Comparison of ENCODE assay signal across 8 mouse cellular contexts in the genomic region with DNA sequence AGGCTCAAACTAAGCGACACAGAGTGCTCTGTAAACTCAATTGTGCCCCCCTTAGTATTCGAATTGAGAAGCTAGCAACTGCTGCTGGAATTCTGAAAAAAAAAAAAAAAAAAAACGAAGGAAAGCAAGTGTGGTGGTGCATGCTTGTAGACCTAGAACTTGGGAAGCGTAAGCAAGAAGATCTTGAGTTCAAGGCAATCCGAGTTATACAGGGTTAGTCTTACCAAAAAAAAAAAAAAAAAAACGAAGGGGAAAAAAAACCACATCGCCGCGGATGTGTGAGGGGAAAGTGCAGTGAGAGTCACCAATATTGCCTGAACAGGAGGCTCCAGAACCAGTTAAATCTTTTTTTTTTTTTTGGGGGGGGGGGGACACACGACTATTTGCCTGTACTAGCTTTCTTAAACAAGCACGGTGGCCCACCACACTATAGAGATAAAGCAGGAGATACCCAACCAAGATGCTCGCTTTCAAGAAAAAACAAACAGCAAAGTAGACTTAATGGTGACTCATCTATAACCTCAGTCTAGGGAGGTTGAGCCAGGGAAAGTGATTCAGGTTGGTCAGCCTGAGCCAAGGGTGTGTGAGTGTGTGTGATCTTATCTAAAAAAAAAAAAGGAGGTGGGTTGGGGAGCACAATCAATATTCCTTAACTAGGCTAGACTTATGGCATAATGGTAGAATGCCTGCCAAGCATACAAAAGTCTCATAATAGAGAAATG. TPM values are rescaled to one million over a fixed set of nuclear protein-coding genes. Genes with fewer than 3 reads are reported as not detected.
A peak's percentile ranks its signal among the peaks of the same experiment; 100 is the strongest.
DNase-seq lines count a peak whose midpoint lies in the region; ATAC-seq and TF ChIP-seq lines count a peak whose summit lies in the region.

A gene (minus strand): TSS at position 32 of the 722 bp plus-strand sequence.

- peak within 1 kb of the TSS; percentile 70 for H3K4me3 ChIP-seq in heart, embryonic 13.5 days
- H3K4me3 ChIP-seq in ES-Bruce4 (ENCODE audit: low read depth, low read length) = peak within 1 kb of the TSS; percentile 85
- peak within 1 kb of the TSS; percentile 71 for H3K4me3 ChIP-seq in embryonic facial prominence, embryonic 13.5 days
- H3K4me3 ChIP-seq in intestine, embryonic 14.5 days (ENCODE audit: low read depth, low read length) = peak within 1 kb of the TSS; percentile 74

- TF ChIP-seq POLR2A in ES-Bruce4 (IDR thresholded peaks at IDR 0.05; ENCODE audit: insufficient read depth, low read length) = no peak

- TF ChIP-seq EP300 in ES-Bruce4 (IDR thresholded peaks at IDR 0.05; ENCODE audit: insufficient read depth, low read depth, low read length) = no peak

- H3K4me2 ChIP-seq in heart, embryonic 13.5 days = peak within 1 kb of the TSS; percentile 97
- peak within 1 kb of the TSS; percentile 94 for H3K4me2 ChIP-seq in embryonic facial prominence, embryonic 13.5 days
- peak within 1 kb of the TSS; percentile 74 for H3K4me2 ChIP-seq in intestine, embryonic 14.5 days (ENCODE audit: low read length)

- H3K36me3 ChIP-seq in heart, embryonic 13.5 days = peaks cover 42% of the 10 kb centered on the region
- H3K36me3 ChIP-seq in ES-Bruce4 (ENCODE audit: control insufficient read depth, insufficient read depth, low read length, poor library complexity, severe bottlenecking) = peaks cover 23% of the 10 kb centered on the region
- peaks cover 16% of the 10 kb centered on the region for H3K36me3 ChIP-seq in embryonic facial prominence, embryonic 13.5 days
- H3K36me3 ChIP-seq in intestine, embryonic 14.5 days (ENCODE audit: control insufficient read depth, insufficient read depth, low read length) = peaks cover 38% of the 10 kb centered on the region

- DNase-seq in heart, adult 9 months (ENCODE audit: low spot score in 2 of 2) = no peak
- peak; percentile 54 for DNase-seq in intestine, embryonic 14.5 days (ENCODE audit: low spot score)
- DNase-seq in naive thymus-derived CD4-positive, alpha-beta T cell, adult 2 months (ENCODE audit: low read depth) = peak; percentile 29
- no peak for DNase-seq in layer of hippocampus, adult 9-10 months (ENCODE audit: low spot score)
- DNase-seq in T-cell, adult 2 months (ENCODE audit: low spot score) = no peak

- peaks cover 16% of the 10 kb centered on the region for H3K4me1 ChIP-seq in heart, embryonic 13.5 days
- no peaks in the 10 kb centered on the region for H3K4me1 ChIP-seq in ES-Bruce4 (ENCODE audit: control insufficient read depth, insufficient read depth, low read length)
- H3K4me1 ChIP-seq in embryonic facial prominence, embryonic 13.5 days = peaks cover 12% of the 10 kb centered on the region
- peaks cover 14% of the 10 kb centered on the region; the same call in 1 of the 2 replicates for H3K4me1 ChIP-seq in intestine, embryonic 14.5 days (replicated peaks; ENCODE audit: control insufficient read depth, insufficient read depth, low read length)

- no peak for ATAC-seq in heart, embryonic 13.5 days (ENCODE audit: extremely low read depth, insufficient number of reproducible peaks, low FRiP score, low TSS enrichment)
- peak; percentile 2; the same call in 1 of the 2 replicates for ATAC-seq in embryonic facial prominence, embryonic 13.5 days (ENCODE audit: insufficient number of reproducible peaks, insufficient read depth, low FRiP score, low TSS enrichment, low read depth)
- ATAC-seq in intestine, embryonic 14.5 days (replicated peaks; ENCODE audit: low FRiP score, low TSS enrichment, low read depth) = peak; percentile 7; the same call in 1 of the 2 replicates

- peak within 1 kb of the TSS; percentile 87 for H3K27ac ChIP-seq in heart, embryonic 13.5 days (replicated peaks)
- peak within 1 kb of the TSS; percentile 89 for H3K27ac ChIP-seq in ES-Bruce4 (ENCODE audit: insufficient read depth, low read length)
- peak within 1 kb of the TSS; percentile 94 for H3K27ac ChIP-seq in embryonic facial prominence, embryonic 13.5 days
- peak within 1 kb of the TSS; percentile 96 for H3K27ac ChIP-seq in intestine, embryonic 14.5 days (ENCODE audit: low read depth)

- H3K9ac ChIP-seq in heart, embryonic 13.5 days = peak within 1 kb of the TSS; percentile 87
- H3K9ac ChIP-seq in ES-Bruce4 (ENCODE audit: low read depth, poor library complexity, severe bottlenecking) = peak within 1 kb of the TSS; percentile 87
- peak within 1 kb of the TSS; percentile 82 for H3K9ac ChIP-seq in embryonic facial prominence, embryonic 13.5 days
- peak within 1 kb of the TSS; percentile 86 for H3K9ac ChIP-seq in intestine, embryonic 14.5 days (ENCODE audit: low read length)

- 3% methylated on average over 12 of the region's 12 CpGs for WGBS in heart, embryonic 13.5 days
- 8% methylated on average over 12 of the region's 12 CpGs for WGBS in embryonic facial prominence, embryonic 13.5 days
- 3% methylated on average over 12 of the region's 12 CpGs for WGBS in intestine, embryonic 14.5 days

- H3K9me3 ChIP-seq in heart, embryonic 13.5 days = no peaks in the 10 kb centered on the region
- H3K9me3 ChIP-seq in ES-Bruce4 (replicated peaks; ENCODE audit: control insufficient read depth, insufficient read depth, low read length, poor library complexity, severe bottlenecking) = no peaks in the 10 kb centered on the region
- no peaks in the 10 kb centered on the region for H3K9me3 ChIP-seq in embryonic facial prominence, embryonic 13.5 days
- no peaks in the 10 kb centered on the region for H3K9me3 ChIP-seq in intestine, embryonic 14.5 days (ENCODE audit: control insufficient read depth, low read length)

- TF ChIP-seq CTCF in ES-Bruce4 (IDR thresholded peaks at IDR 0.05; ENCODE audit: low read depth, low read length) = no peak

- no peaks in the 10 kb centered on the region for H3K27me3 ChIP-seq in heart, embryonic 13.5 days (replicated peaks)
- no peaks in the 10 kb centered on the region for H3K27me3 ChIP-seq in ES-Bruce4 (ENCODE audit: control insufficient read depth, insufficient read depth, low read length, poor library complexity, severe bottlenecking)
- H3K27me3 ChIP-seq in embryonic facial prominence, embryonic 13.5 days = no peaks in the 10 kb centered on the region
- no peaks in the 10 kb centered on the region for H3K27me3 ChIP-seq in intestine, embryonic 14.5 days (replicated peaks; ENCODE audit: control insufficient read depth, insufficient read depth, low read length)

RNA-seq across cellular contexts. Expression of the gene that starts here (rescaled TPM):
- 19.5 and 20.1 TPM in 2 replicates for polyA plus RNA-seq in heart, embryonic 13.5 days (2015; fragmentation: Nextera tagmentation; extraction: Ambion mirVana)
- 114 and 124 TPM in 2 replicates for polyA plus RNA-seq in ES-Bruce4 (2011; ENCODE audit: insufficient read depth, insufficient read length, low read depth, missing spikeins)
- polyA plus RNA-seq in embryonic facial prominence, embryonic 13.5 days (2015; fragmentation: Nextera tagmentation; extraction: Ambion mirVana) = 36.4 and 47.9 TPM in 2 replicates
- 33.4 and 40.8 TPM in 2 replicates for polyA plus RNA-seq in intestine, embryonic 14.5 days (2014; fragmentation: Nextera tagmentation; extraction: Ambion mirVana)

Comparison
In these comparisons a context has a peak if more than half of its experiments do, and no peak if none do; other contexts are left out.
1. DNase-seq: peak in intestine, embryonic 14.5 days (single experiment) and naive thymus-derived CD4-positive, alpha-beta T cell, adult 2 months (single experiment); none in heart, adult 9 months (0 of 2), layer of hippocampus, adult 9-10 months (single experiment) and T-cell, adult 2 months (single experiment).
2. Peak in every context shown above with its lines, with median percentiles within 50 percentile points of each other: H3K27ac ChIP-seq, H3K4me2 ChIP-seq, H3K4me3 ChIP-seq and H3K9ac ChIP-seq.